Mouse (Mus musculus) T-helper 1 cell (primary cell): Measurements from ENCODE around the gene Gclc.

Experiments used
- in situ Hi-C: fragments of 300-600 bp; cut with MboI, MseI; formaldehyde crosslinking; loops from one replicate; pipeline ENCODE4 v1.15.1; 2025; ENCODE audit warnings: high pct_unique_total_duplicates

Gclc gene

GRCm38 (mm10) chr9:77753853-77754727 lies at the start of gene Gclc:
TSS of gene Gclc (plus strand) at chr9:77754535.
- in situ Hi-C loops: no loop called here

GRCm38 (mm10) chr9:77706515-77706914 lies 47.8 kb upstream of the Gclc start:
- in situ Hi-C loops: no loop called here

GRCm38 (mm10) chr9:77707433-77708139 lies 46.7 kb upstream of the Gclc start:
- in situ Hi-C loops: no loop called here

GRCm38 (mm10) chr9:77708950-77709349 lies 45.4 kb upstream of the Gclc start:
- in situ Hi-C loops: no loop called here

GRCm38 (mm10) chr9:77711021-77711569 lies 43.2 kb upstream of the Gclc start:
- in situ Hi-C loops: no loop called here

GRCm38 (mm10) chr9:77712816-77713215 lies 41.5 kb upstream of the Gclc start:
- in situ Hi-C loops: no loop called here

GRCm38 (mm10) chr9:77713301-77713700 lies 41.0 kb upstream of the Gclc start:
- in situ Hi-C loops: no loop called here

GRCm38 (mm10) chr9:77715262-77715661 lies 39.1 kb upstream of the Gclc start:
- in situ Hi-C loops: no loop called here

GRCm38 (mm10) chr9:77716009-77716408 lies 38.3 kb upstream of the Gclc start:
- in situ Hi-C loops: no loop called here

GRCm38 (mm10) chr9:77717831-77718435 lies 36.4 kb upstream of the Gclc start:
- in situ Hi-C loops: no loop called here

- in situ Hi-C loops: no loop called here
These were observed 35.4 kb upstream of the Gclc start for GRCm38 (mm10) chr9:77718816-77719411.

GRCm38 (mm10) chr9:77719675-77720074 lies 34.7 kb upstream of the Gclc start:
- in situ Hi-C loops: no loop called here

GRCm38 (mm10) chr9:77722381-77722780 lies 32.0 kb upstream of the Gclc start:
- in situ Hi-C loops: no loop called here

GRCm38 (mm10) chr9:77724216-77724615 lies 30.1 kb upstream of the Gclc start:
- in situ Hi-C loops: no loop called here

- in situ Hi-C loops: no loop called here
These were observed 28.9 kb upstream of the Gclc start for GRCm38 (mm10) chr9:77725448-77725847.

GRCm38 (mm10) chr9:77726018-77726684 lies 28.2 kb upstream of the Gclc start:
- in situ Hi-C loops: no loop called here

GRCm38 (mm10) chr9:77727012-77727411 lies 27.3 kb upstream of the Gclc start:
- in situ Hi-C loops: no loop called here

- in situ Hi-C loops: no loop called here
These were observed 22.3 kb upstream of the Gclc start for GRCm38 (mm10) chr9:77732067-77732466.

GRCm38 (mm10) chr9:77737298-77738041 lies 16.9 kb upstream of the Gclc start:
- in situ Hi-C loops: no loop called here

GRCm38 (mm10) chr9:77741452-77741851 lies 12.9 kb upstream of the Gclc start:
- in situ Hi-C loops: no loop called here
